Mouse (Mus musculus) megakaryocyte, adult 5-6 weeks (primary cell): ENCODE measurements around the gene Eif2ak3. TPM values are rescaled to one million over a fixed set of nuclear protein-coding genes. Genes with fewer than 3 reads are reported as not detected.

Source experiments
- ATAC-seq: 2 replicates; pipeline ENCODE4 v1.8.0; 2016; ENCODE audit warnings: mild to moderate bottlenecking, inconsistent platforms; ENCODE audit not compliant: poor library complexity, severe bottlenecking
- total RNA-seq, 2 experiments: library from RNA; stranded (forward) in 1 of 2; stranded (reverse) in 1 of 2; fragments of 153-499, 151-499 nt in 1 of 2; fragments of 221-1000, 200-1000 nt in 1 of 2; gene quantifications; 2 replicates each; pipeline versions ENCODE4 v1.2.3 to v1.2.4; 2015 to 2017

The Eif2ak3 gene
- total RNA-seq, 2 experiments from 2014 or later = 25.0 to 32.5 TPM

- no peak for ATAC-seq
Measured at GRCm38 (mm10) chr6:70887993-70888392, 43.7 kb downstream of the Eif2ak3 start.

GRCm38 (mm10) chr6:70898166-70898565, 53.9 kb downstream of the Eif2ak3 start:
- ATAC-seq = no peak

GRCm38 (mm10) chr6:70899594-70900003, 55.3 kb downstream of the Eif2ak3 start:
- no peak for ATAC-seq

- no peak for ATAC-seq
Measured at GRCm38 (mm10) chr6:70903689-70904088, 59.4 kb downstream of the Eif2ak3 start.

GRCm38 (mm10) chr6:70909572-70909971, 65.3 kb downstream of the Eif2ak3 start:
- ATAC-seq = no peak

- no peak for ATAC-seq
Measured at GRCm38 (mm10) chr6:70910285-70910684, 66.0 kb downstream of the Eif2ak3 start.

GRCm38 (mm10) chr6:70911668-70912395, 67.5 kb downstream of the Eif2ak3 start:
- ATAC-seq = no peak

GRCm38 (mm10) chr6:70912396-70912765, 68.1 kb downstream of the Eif2ak3 start:
- ATAC-seq = no peak

GRCm38 (mm10) chr6:70918827-70919226, 74.5 kb downstream of the Eif2ak3 start, which contains the start of gene Tex37:
Gene Tex37, minus strand, starts transcription at chr6:70918927.
- no peak for ATAC-seq

- peak; percentile 78 for ATAC-seq
Measured at GRCm38 (mm10) chr6:70921274-70922074, 77.2 kb downstream of the Eif2ak3 start.

GRCm38 (mm10) chr6:70931801-70932200, 87.5 kb downstream of the Eif2ak3 start:
- ATAC-seq = no peak

GRCm38 (mm10) chr6:70953274-70953673, 109.0 kb downstream of the Eif2ak3 start:
- ATAC-seq = no peak

GRCm38 (mm10) chr6:70954040-70954439, 109.7 kb downstream of the Eif2ak3 start:
- no peak for ATAC-seq

Other genes with a start within 250 kb of the Eif2ak3 start
- gene Rpia, start 52.3 kb upstream of the Eif2ak3 start, total RNA-seq (2015) = 50.7 and 58.2 TPM in 2 replicates
- 118 and 119 TPM in 2 replicates for gene Rpia, start 52.3 kb upstream of the Eif2ak3 start, total RNA-seq (2017)
- not detected in 2 replicates for gene Tex37, start 74.4 kb downstream of the Eif2ak3 start, total RNA-seq (2015)
- not detected in 2 replicates for gene Tex37, start 74.4 kb downstream of the Eif2ak3 start, total RNA-seq (2017)
- not detected in 2 replicates for gene Foxi3, start 112.0 kb downstream of the Eif2ak3 start, total RNA-seq (2015)
- gene Foxi3, start 112.0 kb downstream of the Eif2ak3 start, total RNA-seq (2017) = not detected in 2 replicates